Mouse (Mus musculus) lung, postnatal 0 days (tissue): Measurements from ENCODE around the gene Syn1. TPM values are rescaled to one million over a fixed set of nuclear protein-coding genes. Genes with fewer than 3 reads are reported as not detected.

Experiments used
- ATAC-seq: fragments of 200-750 bp; cut with Nextera tagmentation; 2 replicates; pipeline ENCODE4 v1.8.0; 2017; ENCODE audit warnings: moderate library complexity
- DNase-seq: peaks from one replicate; pipeline ENCODE4 v3.0.0-alpha.2; 2016; ENCODE audit warnings: low spot score
- H3K27ac ChIP-seq: fragments of 300-500 bp; sonication (generic); 2 replicates; pipeline ENCODE4 v1.5.1; 2014; ENCODE audit warnings: antibody characterized with exemption, mild to moderate bottlenecking, low read length, mixed read lengths
- H3K27me3 ChIP-seq: fragments of 300-500 bp; sonication (generic); replicated peaks from 2 replicates; pipeline ENCODE4 v1.6.1; 2014; ENCODE audit warnings: low read length, mixed read lengths; ENCODE audit not compliant: insufficient read depth
- H3K36me3 ChIP-seq: fragments of 300-500 bp; sonication (generic); 2 replicates; pipeline ENCODE4 v1.6.1; 2014; ENCODE audit warnings: low read length, mixed read lengths; ENCODE audit not compliant: insufficient read depth
- H3K4me1 ChIP-seq: fragments of 300-500 bp; sonication (generic); 2 replicates; pipeline ENCODE4 v1.6.1; 2014; ENCODE audit warnings: antibody characterized with exemption, low read depth, low read length, mixed read lengths; ENCODE audit not compliant: insufficient read depth
- H3K4me2 ChIP-seq: fragments of 300-500 bp; sonication (generic); replicated peaks from 2 replicates; pipeline ENCODE4 v1.6.1; 2014; ENCODE audit warnings: low read depth, mild to moderate bottlenecking, low read length, moderate library complexity, mixed read lengths
- H3K4me3 ChIP-seq: fragments of 300-500 bp; sonication (generic); 2 replicates; pipeline ENCODE4 v1.5.1; 2014; ENCODE audit warnings: low read depth, low read length
- H3K9ac ChIP-seq: fragments of 300-500 bp; sonication (generic); replicated peaks from 2 replicates; pipeline ENCODE4 v1.6.1; 2014; ENCODE audit warnings: low read depth, mild to moderate bottlenecking
- H3K9me3 ChIP-seq: fragments of 300-500 bp; sonication (generic); 2 replicates; pipeline ENCODE4 v1.6.1; 2016; ENCODE audit warnings: low read length, mixed read lengths
- CTCF ChIP-seq: IDR thresholded peaks from 2 replicates; pipeline ENCODE4 v1.5.1; 2016; ENCODE audit warnings: antibody characterized with exemption, mild to moderate bottlenecking
- EP300 ChIP-seq: IDR thresholded peaks from 2 replicates; pipeline ENCODE4 v1.6.1; 2016; ENCODE audit warnings: antibody characterized with exemption, mild to moderate bottlenecking, control low read depth
- WGBS: fragments of 180-500 bp; shearing (Covaris S2); extraction: QIAGEN DNeasy Blood & Tissue Kit; methylation state at CpG from one replicate; pipeline ENCODE4 v1.1.7; 2014; 5-methylcytosine and 5-hydroxymethylcytosine counted together
- polyA plus RNA-seq: library from polyadenylated mRNA; unstranded; fragments of >200 nt; fragmentation: Nextera tagmentation; extraction: Ambion mirVana; gene quantifications from 2 replicates; pipeline ENCODE4 v1.2.1, GENCODE M21; 2015

The Syn1 gene
- polyA plus RNA-seq = 0.05 TPM in 1 of 2 replicates, not detected in the other

- WGBS = 14% methylated on average over 22 of the region's 44 CpGs
- Histone ChIP-seq H3K4me1 (no peaks in the 10 kb centered on the region), H3K9me3 (no peaks in the 10 kb centered on the region), H3K4me3 (peak within 1 kb of the TSS; percentile 34), H3K9ac (no peak within 1 kb of the TSS), H3K27ac (no peak within 1 kb of the TSS), H3K27me3 (no peaks in the 10 kb centered on the region; the same call in 1 of the 2 replicates), H3K4me2 (peak within 1 kb of the TSS; percentile 67), H3K36me3 (no peaks in the 10 kb centered on the region)
- TF ChIP-seq EP300 (no peak), CTCF (no peak)
- ATAC-seq (peak; percentile 99), DNase-seq (peak; percentile 90)
Measured at GRCm38 (mm10) chrX:20920844-20921364, at the start of gene Syn1. Syn1 (minus strand) TSS chrX:20921004.

- peak; percentile 93 for DNase-seq
- peak within 1 kb of the TSS; percentile 51 for H3K4me3 ChIP-seq
- H3K4me1 ChIP-seq = no peaks in the 10 kb centered on the region
- 0 out of 2 replicates have a peak within 1 kb of the TSS, but pooled peaks have one; percentile 36 for H3K9ac ChIP-seq
- peak; percentile 53 for TF ChIP-seq CTCF
- TF ChIP-seq EP300 = peak; percentile 47
- peak within 1 kb of the TSS; percentile 42 for H3K4me2 ChIP-seq
- 13% methylated on average over 56 of the region's 57 CpGs for WGBS
- H3K27me3 ChIP-seq = no peaks in the 10 kb centered on the region
- peak; percentile 97 for ATAC-seq
- no peaks in the 10 kb centered on the region for H3K9me3 ChIP-seq
- H3K36me3 ChIP-seq = no peaks in the 10 kb centered on the region
- H3K27ac ChIP-seq = peak within 1 kb of the TSS; percentile 81
Measured at GRCm38 (mm10) chrX:20961477-20962378, 40.9 kb upstream of the Syn1 start, which contains the start of gene Uxt. Uxt (minus strand) TSS chrX:20962017.

- no peaks in the 10 kb centered on the region for H3K9me3 ChIP-seq
Measured at GRCm38 (mm10) chrX:20950191-20950880, 29.5 kb upstream of the Syn1 start, which contains the start of gene Elk1. Elk1 (minus strand) TSS chrX:20950608.

GRCm38 (mm10) chrX:20946055-20946454 is 25.3 kb upstream of the Syn1 start:
- Histone ChIP-seq H3K36me3 (no peaks in the 10 kb centered on the region), H3K9ac (no peak overlapping the region), H3K9me3 (no peaks in the 10 kb centered on the region), H3K27ac (no peak overlapping the region), H3K4me2 (no peak overlapping the region), H3K27me3 (no peaks in the 10 kb centered on the region), H3K4me1 (no peaks in the 10 kb centered on the region), H3K4me3 (no peak overlapping the region)
- ATAC-seq (no peak), DNase-seq (peak; percentile 51)
- peak; percentile 65 for TF ChIP-seq CTCF
- TF ChIP-seq EP300 = no peak
- WGBS = 20% methylated on average over 4 of the region's 4 CpGs

More at GRCm38 (mm10) chrX:20950191-20950880, 29.5 kb upstream of the Syn1 start, which contains the start of gene Elk1:
- H3K27ac ChIP-seq = peak within 1 kb of the TSS; percentile 43; the same call in 1 of the 2 replicates
- no peaks in the 10 kb centered on the region for H3K36me3 ChIP-seq
- TF ChIP-seq EP300 = no peak
- no peak for TF ChIP-seq CTCF
- 10% methylated on average over 29 of the region's 30 CpGs for WGBS
- H3K9ac ChIP-seq = peak within 1 kb of the TSS; percentile 46; the same call in 1 of the 2 replicates
- no peaks in the 10 kb centered on the region for H3K4me1 ChIP-seq
- peak; percentile 98 for ATAC-seq
- peak within 1 kb of the TSS; percentile 60 for H3K4me3 ChIP-seq
- H3K4me2 ChIP-seq = peak within 1 kb of the TSS; percentile 52
- no peaks in the 10 kb centered on the region for H3K27me3 ChIP-seq
- peak; percentile 96 for DNase-seq

- Histone ChIP-seq H3K4me1 (no peaks in the 10 kb centered on the region), H3K9ac (no peak overlapping the region), H3K9me3 (no peaks in the 10 kb centered on the region), H3K4me2 (no peak overlapping the region), H3K27ac (no peak overlapping the region), H3K36me3 (no peaks in the 10 kb centered on the region), H3K27me3 (no peaks in the 10 kb centered on the region), H3K4me3 (no peak overlapping the region)
- ATAC-seq (no peak), DNase-seq (peak; percentile 29)
- 86% methylated on average over 1 of the region's 1 CpGs for WGBS
- TF ChIP-seq CTCF (no peak), EP300 (no peak)
Measured at GRCm38 (mm10) chrX:20931963-20932362, 11.2 kb upstream of the Syn1 start.

GRCm38 (mm10) chrX:20931364-20931763 is 10.6 kb upstream of the Syn1 start, which contains the start of gene Cfp:
Cfp (minus strand) TSS chrX:20931555.
- no peaks in the 10 kb centered on the region for H3K36me3 ChIP-seq
- no peaks in the 10 kb centered on the region for H3K27me3 ChIP-seq
- H3K4me3 ChIP-seq = no peak within 1 kb of the TSS
- no peaks in the 10 kb centered on the region for H3K4me1 ChIP-seq
- no peak within 1 kb of the TSS for H3K4me2 ChIP-seq
- ATAC-seq (no peak), DNase-seq (peak; percentile 21)
- 67% methylated on average over 1 of the region's 1 CpGs for WGBS
- H3K27ac ChIP-seq = no peak within 1 kb of the TSS
- H3K9me3 ChIP-seq = no peaks in the 10 kb centered on the region
- TF ChIP-seq EP300 (no peak), CTCF (no peak)
- no peak within 1 kb of the TSS for H3K9ac ChIP-seq
